Mouse (Mus musculus) liver, embryonic 12.5 days (tissue): ENCODE data around the gene Tctex1d1. TPM values are rescaled to one million over a fixed set of nuclear protein-coding genes. Genes with fewer than 3 reads are reported as not detected.

Source experiments
- ATAC-seq: fragments of 200-750 bp; cut with Nextera tagmentation; 2 replicates; pipeline ENCODE4 v1.8.0; 2017; ENCODE audit warnings: moderate number of reproducible peaks, mild to moderate bottlenecking, moderate library complexity
- H3K27ac ChIP-seq: fragments of 300-500 bp; sonication (generic); 2 replicates; pipeline ENCODE4 v1.5.1; 2016; ENCODE audit warnings: mild to moderate bottlenecking
- H3K27me3 ChIP-seq: fragments of 300-500 bp; sonication (generic); replicated peaks from 2 replicates; pipeline ENCODE4 v1.6.1; 2016; ENCODE audit warnings: mild to moderate bottlenecking, moderate library complexity
- H3K36me3 ChIP-seq: fragments of 300-500 bp; sonication (generic); 2 replicates; pipeline ENCODE4 v1.6.1; 2016; ENCODE audit warnings: mild to moderate bottlenecking, moderate library complexity
- H3K4me1 ChIP-seq: fragments of 300-500 bp; sonication (generic); 2 replicates; pipeline ENCODE4 v1.6.1; 2016
- H3K4me2 ChIP-seq: fragments of 300-500 bp; sonication (generic); 2 replicates; pipeline ENCODE4 v1.6.1; 2016; ENCODE audit warnings: mild to moderate bottlenecking, moderate library complexity
- H3K4me3 ChIP-seq: fragments of 300-500 bp; sonication (generic); 2 replicates; pipeline ENCODE4 v1.5.1; 2016; ENCODE audit warnings: mild to moderate bottlenecking, moderate library complexity
- H3K9ac ChIP-seq: fragments of 300-500 bp; sonication (generic); 2 replicates; pipeline ENCODE4 v1.6.1; 2016; ENCODE audit warnings: mild to moderate bottlenecking, moderate library complexity
- H3K9me3 ChIP-seq: fragments of 300-500 bp; sonication (generic); replicated peaks from 2 replicates; pipeline ENCODE4 v1.6.1; 2016; ENCODE audit warnings: mild to moderate bottlenecking, moderate library complexity
- WGBS: fragments of 180-500 bp; shearing (Covaris S2); methylation state at CpG from one replicate; pipeline ENCODE4 v1.1.7; 2016; ENCODE audit not compliant: insufficient replicate concordance; 5-methylcytosine and 5-hydroxymethylcytosine counted together
- polyA plus RNA-seq: library from polyadenylated mRNA; unstranded; fragments of >200 nt; fragmentation: Nextera tagmentation; extraction: Ambion mirVana; gene quantifications from 2 replicates; pipeline ENCODE4 v1.2.1, GENCODE M21; 2016

The Tctex1d1 gene
- polyA plus RNA-seq, 1 experiment from 2014 or later, result 0.38 TPM

- H3K27me3 ChIP-seq, result no peaks in the 10 kb centered on the region
- no peak overlapping the region for H3K27ac ChIP-seq
- ATAC-seq, result no peak
- H3K4me2 ChIP-seq, result no peak overlapping the region
- no peak overlapping the region for H3K4me3 ChIP-seq
- H3K36me3 ChIP-seq, result no peaks in the 10 kb centered on the region
- H3K9me3 ChIP-seq, result no peaks in the 10 kb centered on the region
- H3K4me1 ChIP-seq, result no peaks in the 10 kb centered on the region
- 69% methylated on average over 4 of the region's 4 CpGs for WGBS
- no peak overlapping the region for H3K9ac ChIP-seq
Observed at GRCm38 (mm10) chr4:102990016-102990415, 11.6 kb downstream of the Tctex1d1 start.

DNA sequence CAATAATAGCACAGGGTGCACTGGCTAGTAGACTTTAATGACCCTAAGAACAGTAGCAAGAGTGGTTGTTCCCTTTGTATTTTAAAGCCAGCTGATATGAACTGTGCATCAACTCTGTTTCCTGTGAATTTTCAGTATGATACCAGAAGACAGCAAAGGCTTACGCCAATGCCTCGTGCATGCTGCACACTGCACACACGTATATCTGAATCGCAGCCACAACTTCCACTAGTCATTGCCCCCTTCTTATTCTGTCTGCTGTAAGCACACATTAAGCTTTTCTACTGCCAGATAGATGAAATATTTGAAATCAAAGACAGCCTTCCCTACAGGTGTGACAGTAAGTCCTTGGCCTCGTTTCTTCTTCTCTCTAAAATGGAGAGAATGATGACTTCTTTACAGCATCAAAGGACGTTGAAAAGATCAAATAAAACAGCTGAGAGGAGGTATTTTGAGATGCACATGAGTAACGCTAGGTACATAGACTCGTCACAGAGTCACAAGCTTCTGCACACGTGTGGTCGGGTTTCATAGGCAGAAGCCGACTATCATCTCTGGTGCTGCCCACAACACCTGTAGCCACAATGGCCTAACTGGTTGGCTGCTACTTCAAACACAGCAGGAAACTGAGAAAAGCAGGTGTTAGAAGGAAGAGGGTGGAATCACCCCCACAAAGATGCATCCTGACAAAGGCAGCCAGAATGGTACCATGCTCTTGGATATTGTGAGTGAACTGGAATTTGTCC, 12.4 kb downstream of the Tctex1d1 start:
- no peak for ATAC-seq
- Histone ChIP-seq H3K9ac (no peak overlapping the region), H3K4me1 (no peaks in the 10 kb centered on the region), H3K27me3 (no peaks in the 10 kb centered on the region), H3K27ac (no peak overlapping the region), H3K36me3 (no peaks in the 10 kb centered on the region), H3K4me2 (no peak overlapping the region), H3K9me3 (no peaks in the 10 kb centered on the region), H3K4me3 (no peak overlapping the region)
- 67% methylated on average over 11 of the region's 11 CpGs for whole genome bisulfite sequencing

DNA sequence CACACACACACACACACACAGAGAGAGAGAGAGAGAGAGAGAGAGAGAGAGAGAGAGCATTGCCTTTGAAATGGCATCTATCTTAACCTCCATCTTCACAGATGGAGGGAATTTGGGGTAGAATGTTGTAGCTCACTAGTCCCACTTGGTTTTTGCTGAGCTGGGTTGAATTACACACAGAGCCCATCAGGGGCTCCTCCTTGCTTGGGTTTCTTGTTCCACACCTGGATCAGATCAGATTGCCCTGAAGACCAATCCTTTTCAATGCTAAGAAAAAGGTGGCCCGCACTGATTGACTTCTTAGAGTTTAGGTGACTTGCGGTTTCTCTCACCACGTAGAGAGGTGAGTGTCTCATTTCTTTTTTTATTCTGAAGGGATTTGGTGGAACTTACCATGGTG, 13.3 kb downstream of the Tctex1d1 start:
- Histone ChIP-seq H3K27ac (no peak overlapping the region), H3K27me3 (no peaks in the 10 kb centered on the region), H3K9me3 (no peaks in the 10 kb centered on the region), H3K36me3 (no peaks in the 10 kb centered on the region), H3K4me2 (no peak overlapping the region), H3K9ac (no peak overlapping the region), H3K4me1 (no peaks in the 10 kb centered on the region), H3K4me3 (no peak overlapping the region)
- ATAC-seq, result no peak
- WGBS, result 75% methylated on average over 3 of the region's 3 CpGs

DNA sequence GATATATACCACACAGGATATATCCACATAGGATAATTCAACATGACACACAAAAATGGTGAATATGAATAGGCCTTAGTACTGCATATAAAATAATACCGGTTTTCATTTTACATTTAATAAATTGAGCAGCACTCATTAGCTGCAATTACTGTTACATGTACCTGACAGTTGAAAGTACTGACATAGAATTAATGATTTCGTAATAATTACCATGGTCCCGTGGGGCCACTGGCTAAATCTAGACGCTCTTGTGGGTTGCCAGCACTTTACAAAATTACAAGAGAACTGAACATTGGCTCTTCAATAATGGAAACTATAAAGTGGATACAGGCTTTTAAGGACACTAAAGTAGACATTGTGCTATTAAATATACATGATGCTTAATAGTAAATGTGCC, 26.3 kb downstream of the Tctex1d1 start:
- Histone ChIP-seq H3K4me2 (no peak overlapping the region), H3K36me3 (no peaks in the 10 kb centered on the region), H3K9me3 (no peaks in the 10 kb centered on the region), H3K4me1 (no peaks in the 10 kb centered on the region), H3K4me3 (no peak overlapping the region), H3K27me3 (no peaks in the 10 kb centered on the region), H3K27ac (no peak overlapping the region), H3K9ac (no peak overlapping the region)
- ATAC-seq, result no peak
- WGBS, result 78% methylated on average over 4 of the region's 4 CpGs

DNA sequence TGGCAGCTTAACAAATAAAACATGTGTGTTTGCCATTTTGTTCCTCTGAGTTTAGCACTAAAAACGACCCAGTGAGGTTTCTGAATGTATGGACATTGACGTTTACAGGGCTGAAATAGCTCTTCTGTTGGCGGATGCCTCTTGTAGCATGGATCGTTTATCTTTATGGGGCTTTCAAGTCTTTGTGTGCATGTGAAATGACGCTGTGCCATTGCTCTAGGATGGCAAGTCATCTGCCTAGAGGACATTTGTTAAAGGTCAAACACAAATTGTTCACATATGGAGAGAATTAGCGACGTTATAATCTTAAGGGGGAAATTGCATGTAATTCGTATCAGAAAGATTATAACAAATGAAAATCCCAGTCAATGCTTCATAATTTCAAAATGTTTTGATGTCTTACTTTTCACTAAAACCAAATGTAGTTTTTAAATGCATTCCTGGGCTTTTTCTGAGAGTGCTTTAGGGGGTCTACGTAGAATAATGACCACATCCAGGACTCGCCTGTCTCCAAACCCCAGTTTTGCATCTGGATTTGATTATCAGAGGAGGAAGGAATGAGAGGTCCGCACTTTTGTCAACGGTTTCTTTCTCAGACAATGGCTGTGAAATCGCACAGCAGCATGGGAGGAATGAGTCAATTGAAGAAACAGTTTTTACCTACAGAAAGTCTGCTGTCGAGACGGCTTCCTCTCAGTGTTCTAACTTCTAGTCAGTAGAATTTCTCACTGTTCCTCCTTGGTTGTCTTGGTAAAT, 27.0 kb downstream of the Tctex1d1 start:
- 69% methylated on average over 15 of the region's 15 CpGs for WGBS
- no peak for ATAC-seq
- no peak overlapping the region for H3K27ac ChIP-seq
- no peaks in the 10 kb centered on the region for H3K36me3 ChIP-seq
- H3K9ac ChIP-seq, result no peak overlapping the region
- H3K4me2 ChIP-seq, result no peak overlapping the region
- H3K4me3 ChIP-seq, result no peak overlapping the region
- no peaks in the 10 kb centered on the region for H3K4me1 ChIP-seq
- no peaks in the 10 kb centered on the region for H3K9me3 ChIP-seq
- H3K27me3 ChIP-seq, result no peaks in the 10 kb centered on the region

- H3K27me3 ChIP-seq, result no peaks in the 10 kb centered on the region
- 62% methylated on average over 5 of the region's 5 CpGs for WGBS
- no peak for ATAC-seq
- H3K36me3 ChIP-seq, result no peaks in the 10 kb centered on the region
- no peaks in the 10 kb centered on the region for H3K9me3 ChIP-seq
- H3K27ac ChIP-seq, result no peak overlapping the region
- H3K4me2 ChIP-seq, result no peak overlapping the region
- H3K9ac ChIP-seq, result no peak overlapping the region
- no peaks in the 10 kb centered on the region for H3K4me1 ChIP-seq
- H3K4me3 ChIP-seq, result no peak overlapping the region
Observed at GRCm38 (mm10) chr4:103006266-103006665, 27.9 kb downstream of the Tctex1d1 start.

GRCm38 (mm10) chr4:103006943-103007418, 28.6 kb downstream of the Tctex1d1 start:
- Histone ChIP-seq H3K4me1 (no peaks in the 10 kb centered on the region), H3K27me3 (no peaks in the 10 kb centered on the region), H3K4me3 (no peak overlapping the region), H3K27ac (no peak overlapping the region), H3K4me2 (no peak overlapping the region), H3K9ac (no peak overlapping the region), H3K36me3 (no peaks in the 10 kb centered on the region), H3K9me3 (no peaks in the 10 kb centered on the region)
- no peak for ATAC-seq
- 53% methylated on average over 4 of the region's 4 CpGs for WGBS

GRCm38 (mm10) chr4:103010734-103011133, 32.3 kb downstream of the Tctex1d1 start:
- Histone ChIP-seq H3K27me3 (no peaks in the 10 kb centered on the region), H3K4me3 (no peak overlapping the region), H3K9ac (no peak overlapping the region), H3K36me3 (no peaks in the 10 kb centered on the region), H3K4me2 (no peak overlapping the region), H3K9me3 (no peaks in the 10 kb centered on the region), H3K4me1 (peaks cover 3% of the 10 kb centered on the region; the same call in 1 of the 2 replicates), H3K27ac (no peak overlapping the region)
- 66% methylated on average over 4 of the region's 4 CpGs for WGBS
- ATAC-seq, result no peak

GRCm38 (mm10) chr4:103011823-103012222, 33.4 kb downstream of the Tctex1d1 start:
- H3K4me3 ChIP-seq, result no peak overlapping the region
- H3K9me3 ChIP-seq, result no peaks in the 10 kb centered on the region
- H3K4me1 ChIP-seq, result peaks cover 3% of the 10 kb centered on the region; the same call in 1 of the 2 replicates
- H3K9ac ChIP-seq, result no peak overlapping the region
- WGBS, result 51% methylated on average over 7 of the region's 7 CpGs
- no peaks in the 10 kb centered on the region for H3K36me3 ChIP-seq
- ATAC-seq, result no peak
- H3K27me3 ChIP-seq, result no peaks in the 10 kb centered on the region
- no peak overlapping the region for H3K4me2 ChIP-seq
- no peak overlapping the region for H3K27ac ChIP-seq

DNA sequence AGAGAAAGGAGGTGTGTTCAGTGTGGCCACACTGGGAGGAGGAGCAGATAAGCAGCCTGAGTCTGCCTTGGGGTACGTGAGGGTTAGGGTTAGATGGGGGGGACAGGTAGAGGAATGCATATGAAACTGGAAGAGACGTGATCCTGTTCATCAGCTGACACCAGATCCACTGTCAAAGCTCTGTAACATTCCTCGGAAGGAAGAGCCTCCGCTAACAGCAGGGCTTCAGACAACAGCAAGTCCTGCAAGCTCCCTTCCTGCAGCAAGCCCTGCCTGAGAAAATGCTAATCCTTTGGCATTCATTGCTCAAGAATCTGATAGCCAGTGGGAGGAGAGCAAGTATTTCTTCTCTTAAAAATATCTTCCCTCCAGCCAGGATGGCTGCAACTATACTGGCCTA, 35.1 kb downstream of the Tctex1d1 start:
- Histone ChIP-seq H3K9ac (no peak overlapping the region), H3K4me3 (no peak overlapping the region), H3K4me1 (peaks cover 3% of the 10 kb centered on the region; the same call in 1 of the 2 replicates), H3K4me2 (no peak overlapping the region), H3K36me3 (no peaks in the 10 kb centered on the region), H3K9me3 (no peaks in the 10 kb centered on the region), H3K27ac (no peak overlapping the region), H3K27me3 (no peaks in the 10 kb centered on the region)
- ATAC-seq, result no peak
- 27% methylated on average over 4 of the region's 4 CpGs for WGBS

GRCm38 (mm10) chr4:103026621-103027020, 48.2 kb downstream of the Tctex1d1 start, which contains the start of gene Insl5:
Insl5 (minus strand) TSS chr4:103026842.
- H3K4me2 ChIP-seq, result no peak within 1 kb of the TSS
- H3K36me3 ChIP-seq, result no peaks in the 10 kb centered on the region
- ATAC-seq, result no peak
- H3K4me3 ChIP-seq, result no peak within 1 kb of the TSS
- no peaks in the 10 kb centered on the region for H3K27me3 ChIP-seq
- no peaks in the 10 kb centered on the region for H3K4me1 ChIP-seq
- no peak within 1 kb of the TSS for H3K9ac ChIP-seq
- H3K27ac ChIP-seq, result no peak within 1 kb of the TSS
- WGBS, result 70% methylated on average over 4 of the region's 4 CpGs
- no peaks in the 10 kb centered on the region for H3K9me3 ChIP-seq

GRCm38 (mm10) chr4:103027745-103028144, 49.3 kb downstream of the Tctex1d1 start:
- no peaks in the 10 kb centered on the region for H3K9me3 ChIP-seq
- no peak overlapping the region for H3K4me2 ChIP-seq
- H3K27me3 ChIP-seq, result no peaks in the 10 kb centered on the region
- H3K4me1 ChIP-seq, result no peaks in the 10 kb centered on the region
- 60% methylated on average over 7 of the region's 7 CpGs for WGBS
- no peak overlapping the region for H3K9ac ChIP-seq
- ATAC-seq, result no peak
- H3K4me3 ChIP-seq, result no peak overlapping the region
- no peaks in the 10 kb centered on the region for H3K36me3 ChIP-seq
- H3K27ac ChIP-seq, result no peak overlapping the region
